Mouse (Mus musculus) embryonic facial prominence, embryonic 11.5 days (tissue): ENCODE data around the gene Rhbdl1. TPM values are rescaled to one million over a fixed set of nuclear protein-coding genes. Genes with fewer than 3 reads are reported as not detected.
"Not testable (repeated sequence)": the region's sequence is repeated elsewhere in the genome, so short reads cannot be mapped to it uniquely, and the experiment has no call there.

Experiments used
- ATAC-seq: fragments of 200-750 bp; cut with Nextera tagmentation; replicated peaks from 2 replicates; pipeline ENCODE4 v1.8.0; 2017; ENCODE audit warnings: low read depth; ENCODE audit not compliant: insufficient number of reproducible peaks, low FRiP score, low TSS enrichment
- DNase-seq: peaks from one replicate; pipeline ENCODE4 v3.0.0-alpha.2; 2015; ENCODE audit warnings: low spot score
- H3K27ac ChIP-seq: fragments of 300-500 bp; sonication (generic); replicated peaks from 2 replicates; pipeline ENCODE4 v1.5.1; 2014; ENCODE audit warnings: mild to moderate bottlenecking, low read depth, low read length, control low read depth
- H3K27me3 ChIP-seq: fragments of 300-500 bp; sonication (generic); 2 replicates; pipeline ENCODE4 v1.6.1; 2014; ENCODE audit warnings: mild to moderate bottlenecking, low read length, moderate library complexity, mixed read lengths; ENCODE audit not compliant: control insufficient read depth, insufficient read depth
- H3K36me3 ChIP-seq: fragments of 300-500 bp; sonication (generic); replicated peaks from 2 replicates; pipeline ENCODE4 v1.6.1; 2014; ENCODE audit warnings: low read depth, mild to moderate bottlenecking, low read length, moderate library complexity, mixed read lengths; ENCODE audit not compliant: control insufficient read depth, insufficient read depth
- H3K4me1 ChIP-seq: fragments of 300-500 bp; sonication (generic); 2 replicates; pipeline ENCODE4 v1.6.1; 2014; ENCODE audit warnings: low read length, mixed read lengths; ENCODE audit not compliant: control insufficient read depth, insufficient read depth
- H3K4me2 ChIP-seq: fragments of 300-500 bp; sonication (generic); 2 replicates; pipeline ENCODE4 v1.6.1; 2014; ENCODE audit warnings: low read depth, mild to moderate bottlenecking, control low read depth, low read length, moderate library complexity
- H3K4me3 ChIP-seq: fragments of 300-500 bp; sonication (generic); 2 replicates; pipeline ENCODE4 v1.5.1; 2014; ENCODE audit warnings: low read depth, low read length, control low read depth
- H3K9ac ChIP-seq: fragments of 300-500 bp; sonication (generic); replicated peaks from 2 replicates; pipeline ENCODE4 v1.6.1; 2014; ENCODE audit warnings: mild to moderate bottlenecking, control low read depth, low read length
- H3K9me3 ChIP-seq: fragments of 300-500 bp; sonication (generic); replicated peaks from 2 replicates; pipeline ENCODE4 v1.6.1; 2016; ENCODE audit warnings: mild to moderate bottlenecking, low read length, inconsistent platforms, mixed read lengths; ENCODE audit not compliant: control insufficient read depth
- WGBS: fragments of 180-500 bp; shearing (Covaris S2); extraction: QIAGEN DNeasy Blood & Tissue Kit; methylation state at CpG from one replicate; pipeline ENCODE4 v1.1.7; 2014; 5-methylcytosine and 5-hydroxymethylcytosine counted together
- polyA plus RNA-seq: library from polyadenylated mRNA; unstranded; fragments of >200 nt; fragmentation: Nextera tagmentation; extraction: Ambion mirVana; gene quantifications from 2 replicates; pipeline ENCODE4 v1.2.1, GENCODE M21; 2014

The Rhbdl1 gene
- polyA plus RNA-seq, 1 experiment from 2014 or later: 1.5 TPM

- WGBS: 10% methylated on average over 24 of the region's 25 CpGs
- Histone ChIP-seq H3K4me3 (peak overlapping the region; percentile 71), H3K9ac (peak overlapping the region; percentile 76), H3K36me3 (no peaks in the 10 kb centered on the region), H3K4me2 (peak overlapping the region; percentile 97), H3K27me3 (peaks cover 14% of the 10 kb centered on the region), H3K9me3 (no peaks in the 10 kb centered on the region), H3K27ac (peak overlapping the region; percentile 31; the same call in 1 of the 2 replicates), H3K4me1 (no peaks in the 10 kb centered on the region; the same call in 1 of the 2 replicates)
- DNase-seq (no peak), ATAC-seq (peak; percentile 46)
These were observed 27.3 kb downstream of the Rhbdl1 start for GRCm38 (mm10) chr17:25809606-25810340.

GRCm38 (mm10) chr17:25808789-25809605 lies 28.1 kb downstream of the Rhbdl1 start, which contains the start of gene Fbxl16:
Gene Fbxl16 (plus strand): TSS chr17:25809085.
- under 1% methylated on average over 76 of the region's 100 CpGs for WGBS
- peaks cover 14% of the 10 kb centered on the region for H3K27me3 ChIP-seq
- no peaks in the 10 kb centered on the region for H3K9me3 ChIP-seq
- no peaks in the 10 kb centered on the region for H3K36me3 ChIP-seq
- H3K4me3 ChIP-seq: peak within 1 kb of the TSS; percentile 71
- no peaks in the 10 kb centered on the region; the same call in 1 of the 2 replicates for H3K4me1 ChIP-seq
- peak within 1 kb of the TSS; percentile 76 for H3K9ac ChIP-seq
- peak; percentile 89 for DNase-seq
- H3K4me2 ChIP-seq: peak within 1 kb of the TSS; percentile 97
- H3K27ac ChIP-seq: peak within 1 kb of the TSS; percentile 41
- peak; percentile 71 for ATAC-seq

- Histone ChIP-seq H3K27ac (0 out of 2 replicates have a peak overlapping the region, but pooled peaks have one; percentile 41), H3K4me1 (no peaks in the 10 kb centered on the region; the same call in 1 of the 2 replicates), H3K9me3 (no peaks in the 10 kb centered on the region), H3K36me3 (no peaks in the 10 kb centered on the region), H3K4me2 (peak overlapping the region; percentile 97; the same call in 1 of the 2 replicates), H3K4me3 (no peak overlapping the region), H3K27me3 (peaks cover 14% of the 10 kb centered on the region), H3K9ac (no peak overlapping the region)
- WGBS: 36% methylated on average over 5 of the region's 5 CpGs
- no peak for DNase-seq
- ATAC-seq: no peak
These were observed 29.1 kb downstream of the Rhbdl1 start for GRCm38 (mm10) chr17:25808028-25808427.

GRCm38 (mm10) chr17:25807452-25807851 lies 29.6 kb downstream of the Rhbdl1 start:
- not testable (repeated sequence) for H3K4me2 ChIP-seq, H3K4me3 ChIP-seq, H3K4me1 ChIP-seq, H3K27ac ChIP-seq, H3K36me3 ChIP-seq, H3K9me3 ChIP-seq, H3K9ac ChIP-seq, DNase-seq, ATAC-seq
- H3K27me3 ChIP-seq: peaks cover 14% of the 10 kb centered on the region
- 56% methylated on average over 2 of the region's 2 CpGs for WGBS

- H3K9ac ChIP-seq: no peak overlapping the region
- no peak overlapping the region for H3K4me2 ChIP-seq
- peaks cover 14% of the 10 kb centered on the region for H3K27me3 ChIP-seq
- 81% methylated on average over 4 of the region's 4 CpGs for WGBS
- ATAC-seq (no peak), DNase-seq (no peak)
- no peaks in the 10 kb centered on the region for H3K36me3 ChIP-seq
- H3K4me1 ChIP-seq: no peaks in the 10 kb centered on the region; the same call in 1 of the 2 replicates
- no peak overlapping the region for H3K27ac ChIP-seq
- no peak overlapping the region for H3K4me3 ChIP-seq
- H3K9me3 ChIP-seq: no peaks in the 10 kb centered on the region
These were observed 30.6 kb downstream of the Rhbdl1 start for GRCm38 (mm10) chr17:25806507-25806906.

GRCm38 (mm10) chr17:25802825-25803517 lies 34.1 kb downstream of the Rhbdl1 start:
- no peak overlapping the region; the same call in 1 of the 2 replicates for H3K27ac ChIP-seq
- H3K36me3 ChIP-seq: no peaks in the 10 kb centered on the region
- ATAC-seq: peak; percentile 79
- peak overlapping the region; percentile 16; the same call in 1 of the 2 replicates for H3K4me2 ChIP-seq
- DNase-seq: peak; percentile 51
- no peak overlapping the region for H3K4me3 ChIP-seq
- WGBS: 6% methylated on average over 10 of the region's 10 CpGs
- H3K27me3 ChIP-seq: peaks cover under 1% of the 10 kb centered on the region
- H3K9me3 ChIP-seq: no peaks in the 10 kb centered on the region
- H3K9ac ChIP-seq: no peak overlapping the region
- no peaks in the 10 kb centered on the region for H3K4me1 ChIP-seq

- Histone ChIP-seq H3K27me3 (no peaks in the 10 kb centered on the region), H3K9me3 (no peaks in the 10 kb centered on the region), H3K4me3 (no peak overlapping the region), H3K9ac (no peak overlapping the region), H3K4me2 (no peak overlapping the region), H3K27ac (no peak overlapping the region), H3K36me3 (no peaks in the 10 kb centered on the region), H3K4me1 (no peaks in the 10 kb centered on the region; the same call in 1 of the 2 replicates)
- 6% methylated on average over 6 of the region's 6 CpGs for WGBS
- DNase-seq: peak; percentile 85
- no peak for ATAC-seq
These were observed 36.1 kb downstream of the Rhbdl1 start for GRCm38 (mm10) chr17:25801029-25801428.
